Mouse (Mus musculus): ENCODE data around the gene Rnf208.

DNA sequence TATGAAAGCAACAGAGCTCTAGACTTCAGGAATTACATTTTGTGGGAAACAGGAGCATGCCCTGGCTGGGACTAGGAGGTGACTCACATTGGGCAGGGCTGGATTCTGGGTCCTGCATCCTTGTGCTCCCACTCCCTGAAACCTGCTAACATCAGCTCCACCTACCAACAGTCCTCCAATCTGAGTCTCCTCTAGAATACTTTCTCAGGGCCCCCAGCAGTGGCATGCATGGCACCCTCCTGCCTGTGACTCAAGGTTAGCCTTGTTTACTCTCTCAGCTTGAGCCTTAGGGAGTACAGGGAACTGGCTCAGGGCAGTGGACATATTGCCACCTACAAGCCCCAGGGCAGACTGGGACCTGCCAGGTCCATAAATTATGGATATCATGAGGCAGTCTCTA lies 3.9 kb upstream of the Rnf208 start:
- TF ChIP-seq POLR2A (IDR thresholded peaks at IDR 0.05; ENCODE audit: borderline replicate concordance, insufficient read depth, low read length) (no peak), CTCF (IDR thresholded peaks at IDR 0.05; ENCODE audit: borderline replicate concordance, insufficient read depth, low read depth, low read length) (no peak)

All from cerebellum, adult 2 months (tissue).